Mouse (Mus musculus) ovary, postnatal 36 days (tissue): ENCODE results near the gene Ptgfrn.

Experiments
- DNase-seq: peaks from one replicate; pipeline ENCODE4 v3.0.0; 2022; ENCODE audit warnings: low spot score, mixed read lengths

The Ptgfrn gene

DNA sequence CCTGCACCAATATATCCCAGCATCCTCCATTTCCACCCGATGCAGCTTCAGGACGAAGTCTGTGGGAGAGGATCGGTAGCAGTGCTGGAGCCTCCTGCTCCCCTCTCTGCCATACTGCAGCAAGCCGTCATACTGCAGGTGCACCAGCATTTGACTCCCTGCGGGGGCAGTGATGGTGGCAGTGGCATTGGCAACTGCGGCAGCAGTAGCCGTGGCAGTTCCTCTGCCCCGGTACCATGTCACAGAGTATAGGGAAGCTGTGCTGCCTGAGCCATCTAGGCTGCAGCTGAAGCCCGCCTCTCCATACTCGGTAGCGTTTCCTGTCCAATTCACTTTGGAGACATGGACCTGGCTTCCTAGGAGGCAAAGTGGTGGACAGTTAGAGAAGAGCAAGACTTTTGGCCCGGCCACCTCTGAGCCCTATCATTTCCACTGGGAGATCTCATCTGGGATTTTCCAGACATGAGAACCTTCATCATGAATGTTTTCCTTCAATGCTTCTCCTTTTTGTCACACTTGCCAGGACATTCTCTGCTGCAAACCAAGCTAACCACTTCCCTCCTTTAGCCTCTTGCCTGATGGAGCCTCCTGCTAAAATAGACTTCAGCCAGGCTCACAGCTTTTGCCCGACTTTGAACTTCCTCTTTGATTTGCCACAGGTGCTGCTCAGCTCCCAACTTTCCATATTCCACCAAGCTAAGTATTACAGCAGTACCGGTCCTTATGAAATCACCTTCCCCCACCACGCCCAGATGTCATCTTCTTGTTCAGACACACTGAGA lies 106.3 kb downstream of the Ptgfrn start:
- no peak for DNase-seq

GRCm38 (mm10) chr3:100999732-101000131 lies 110.3 kb downstream of the Ptgfrn start:
- no peak for DNase-seq

DNA sequence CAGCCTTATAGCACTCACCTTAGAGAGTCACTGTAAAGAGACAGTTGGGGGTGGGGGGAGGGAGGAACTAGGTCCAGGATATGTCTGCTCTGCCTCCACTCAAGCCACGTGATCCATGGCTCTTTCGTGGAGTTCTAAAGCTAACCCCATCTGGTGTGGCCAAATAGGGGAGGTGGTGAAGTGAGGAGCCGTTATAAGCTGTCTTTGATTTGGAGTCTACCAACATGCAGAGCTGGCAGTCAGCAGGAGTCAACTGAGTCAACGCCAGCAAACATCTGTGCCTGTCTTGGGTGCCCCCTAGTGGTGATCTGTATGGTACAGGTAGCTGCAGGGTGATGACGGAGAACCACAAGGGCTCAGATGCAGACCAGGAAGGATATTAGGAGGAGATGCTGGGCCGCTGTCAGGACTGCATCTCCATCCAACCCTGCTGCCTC lies 111.2 kb downstream of the Ptgfrn start:
- peak; percentile 54 for DNase-seq

DNA sequence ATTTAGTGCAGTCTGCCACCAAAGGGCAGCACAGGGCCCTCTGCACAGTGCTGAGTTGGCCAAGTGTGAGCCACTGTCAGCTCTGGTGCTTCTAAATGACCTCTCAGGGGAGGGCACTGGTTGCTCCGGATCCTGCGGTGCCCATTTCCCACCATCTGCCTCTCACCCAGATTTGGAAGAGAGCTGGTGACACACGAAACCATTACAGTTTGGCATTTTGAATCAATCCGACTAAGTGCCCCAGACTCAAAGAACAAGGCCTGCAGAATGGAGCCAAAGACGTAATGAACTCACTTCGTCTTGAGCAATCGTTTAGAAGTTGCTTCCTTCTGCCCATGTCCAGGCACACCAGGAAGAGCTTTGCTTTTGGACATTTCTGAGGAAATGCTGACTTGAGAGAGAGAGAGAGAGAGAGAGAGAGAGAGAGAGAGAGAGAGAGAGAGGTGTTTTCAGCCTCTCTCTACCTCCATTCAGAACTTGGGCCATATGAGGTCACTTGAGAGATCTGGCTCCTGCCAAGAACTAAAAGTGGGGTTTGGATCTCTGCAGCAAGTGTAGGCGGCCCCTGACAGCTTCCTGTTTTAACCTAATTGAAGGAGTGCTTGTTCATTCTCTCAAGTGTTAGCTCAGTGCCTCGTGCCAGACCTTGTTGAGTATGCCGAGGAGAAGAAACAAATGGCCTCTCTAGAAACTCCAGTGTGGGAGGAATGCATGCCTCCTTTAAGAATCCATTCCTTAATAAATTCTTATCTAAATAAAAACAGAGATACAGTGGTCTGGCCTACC lies 112.1 kb downstream of the Ptgfrn start:
- DNase-seq = no peak

DNA sequence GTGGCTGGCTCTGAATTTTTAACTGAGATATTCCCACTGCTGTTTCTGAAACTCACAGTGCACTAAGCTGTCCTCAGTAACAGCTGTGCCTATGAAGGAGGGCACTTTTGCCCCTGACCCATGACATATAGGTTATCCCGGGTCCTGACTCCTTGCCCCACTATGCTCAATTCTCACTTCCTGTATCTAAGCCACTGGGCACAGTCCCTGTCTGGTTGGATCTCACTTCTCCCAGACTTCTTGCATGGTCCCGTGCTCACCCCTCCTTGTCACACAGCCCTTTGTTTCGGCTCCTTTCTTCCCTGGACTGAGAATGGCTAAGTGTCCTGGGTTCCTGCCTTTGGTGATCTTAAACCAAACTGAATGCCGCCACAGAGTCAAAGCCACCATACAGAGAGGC lies 115.8 kb downstream of the Ptgfrn start:
- DNase-seq = no peak

DNA sequence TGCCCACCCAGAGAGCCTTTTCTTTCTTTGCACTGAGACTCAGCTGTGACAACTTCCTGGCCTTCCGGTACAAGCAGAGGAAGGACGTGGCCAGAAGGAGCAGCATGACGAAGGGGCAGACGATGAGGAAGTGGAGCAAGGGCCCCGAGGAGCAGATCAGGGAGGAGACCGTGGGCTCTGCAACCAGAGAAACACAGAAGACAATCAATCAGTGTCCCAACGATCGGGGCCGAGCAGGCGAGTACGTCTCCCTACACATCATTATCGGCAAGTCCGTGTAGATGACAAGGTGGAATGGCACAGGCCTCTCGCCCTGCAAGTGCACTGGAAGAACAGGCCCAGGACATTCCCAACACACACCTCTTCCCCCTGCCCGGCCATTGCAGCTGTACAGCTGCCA lies 116.4 kb downstream of the Ptgfrn start:
- no peak for DNase-seq

GRCm38 (mm10) chr3:100993158-100993557 lies 116.9 kb downstream of the Ptgfrn start:
- DNase-seq = no peak
